Mouse (Mus musculus) kidney, adult 18-20 months (tissue): ENCODE results near the gene Rpl28.

Experiments
- DNase-seq: peaks from one replicate; pipeline ENCODE4 v3.0.0; 2021

Rpl28 gene

DNA sequence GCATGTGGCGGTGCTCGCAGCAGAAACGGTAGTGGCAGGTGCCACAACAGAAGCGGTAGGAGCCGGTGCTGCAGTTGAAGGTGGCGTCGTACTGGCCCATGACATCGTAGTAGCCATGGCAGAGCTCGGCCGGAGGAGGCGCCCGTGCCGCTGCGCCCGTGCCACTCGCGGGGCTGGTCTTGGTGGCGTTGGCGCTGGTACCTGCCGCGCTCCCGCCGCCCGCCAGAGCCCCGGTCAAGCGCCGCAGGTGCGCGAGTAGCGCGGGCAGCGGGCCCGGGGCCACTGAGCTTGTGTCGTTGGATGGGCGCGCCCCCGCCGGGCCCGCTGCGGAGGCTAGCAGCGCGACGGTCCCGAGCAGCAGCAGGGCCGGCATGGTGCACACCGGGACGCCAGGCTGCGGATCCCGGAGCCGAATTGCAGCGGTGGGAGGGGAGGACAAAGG is 43.7 kb downstream of the Rpl28 start:
- DNase-seq, result peak; percentile 85

GRCm38 (mm10) chr7:4837639-4838038 is 45.0 kb downstream of the Rpl28 start:
- no peak for DNase-seq

DNA sequence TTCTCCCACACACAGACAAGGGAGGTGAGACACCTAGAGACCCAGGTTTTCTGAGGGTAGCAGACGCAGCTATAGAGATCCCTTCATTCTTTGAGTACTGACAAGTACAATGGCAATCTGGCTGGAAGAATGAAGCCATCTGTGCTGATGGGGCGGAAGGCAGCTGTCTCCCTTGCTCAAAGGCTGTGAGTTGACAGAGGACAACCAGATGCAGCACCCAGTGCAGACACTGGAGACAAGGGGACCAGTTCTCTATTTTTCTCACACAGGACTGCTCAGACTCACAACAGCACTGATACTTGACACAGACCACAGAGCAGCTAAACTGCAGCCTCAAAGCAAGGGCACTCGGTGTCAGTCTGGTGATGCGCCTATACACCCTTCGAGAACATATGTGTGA is 49.4 kb downstream of the Rpl28 start:
- DNase-seq, result no peak

DNA sequence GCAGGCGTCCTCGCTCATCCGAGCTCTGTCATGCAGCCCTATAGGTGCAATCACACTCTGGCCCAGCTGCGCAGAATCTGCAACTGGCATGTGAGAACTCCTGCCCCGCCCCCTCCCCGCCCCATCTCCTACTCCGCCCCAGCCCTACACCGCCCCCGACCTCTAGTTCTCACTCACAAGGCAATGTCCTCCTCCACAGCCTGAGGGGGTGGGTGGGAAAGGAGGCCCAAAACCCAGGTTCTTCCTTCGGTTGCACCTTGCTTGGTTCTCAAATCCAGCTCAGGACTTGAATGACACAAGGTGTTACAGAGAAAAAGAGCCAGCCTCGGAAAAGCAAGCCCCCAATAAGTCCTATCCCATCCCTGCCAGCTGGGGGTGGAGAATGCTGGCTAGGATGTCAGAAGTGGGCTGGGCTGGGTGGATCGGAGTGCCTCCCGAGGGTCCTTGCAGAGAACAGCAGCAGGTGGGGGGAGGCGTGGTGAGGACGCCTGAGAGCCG is 50.0 kb downstream of the Rpl28 start:
- DNase-seq, result no peak

- no peak for DNase-seq
Observed at GRCm38 (mm10) chr7:4843604-4844244, 51.0 kb downstream of the Rpl28 start.

- DNase-seq, result no peak
Observed at GRCm38 (mm10) chr7:4844245-4844916, 51.7 kb downstream of the Rpl28 start, which contains the start of gene Shisa7. TSS of gene Shisa7 (minus strand) at chr7:4844696.
